Mouse (Mus musculus): ENCODE measurements at regions not wholly inside any gene's neighbourhood (a gene's known extent, or its start where the extent isn't known, plus 50 kb on each side); places are given as distances from the start of the nearest gene placed in this dataset.

GRCm38 (mm10) chr17:4296521-4297155, 600.6 kb upstream of the Nox3 start:
- DNase-seq (ENCODE audit: inconsistent age in 2 of 2, low spot score in 1 of 2) = peak; percentile 27 to 75

GRCm38 (mm10) chr17:4297156-4297535, 601.1 kb upstream of the Nox3 start:
- DNase-seq (ENCODE audit: inconsistent age in 2 of 2, low spot score in 1 of 2) = no peak

GRCm38 (mm10) chr17:4301142-4301853, 605.2 kb upstream of the Nox3 start:
- DNase-seq (ENCODE audit: inconsistent age in 2 of 2, low spot score in 1 of 2) = peak in 1 of 2 experiments; percentile 54

GRCm38 (mm10) chr17:4311785-4312379, 615.8 kb upstream of the Nox3 start:
- no peak for DNase-seq (ENCODE audit: inconsistent age in 2 of 2, low spot score in 1 of 2)

- DNase-seq (ENCODE audit: inconsistent age in 2 of 2, low spot score in 1 of 2) = no peak
Measured at GRCm38 (mm10) chr17:4319141-4319540, 623.1 kb upstream of the Nox3 start.

GRCm38 (mm10) chr17:4328810-4329209, 632.7 kb upstream of the Nox3 start:
- no peak for DNase-seq (ENCODE audit: inconsistent age in 2 of 2, low spot score in 1 of 2)

- DNase-seq (ENCODE audit: inconsistent age in 2 of 2, low spot score in 1 of 2) = no peak
Measured at GRCm38 (mm10) chr17:4331650-4332049, 635.6 kb upstream of the Nox3 start.

- DNase-seq (ENCODE audit: inconsistent age in 2 of 2, low spot score in 1 of 2) = no peak
Measured at GRCm38 (mm10) chr17:4333091-4333490, 637.0 kb upstream of the Nox3 start.

- peak in 1 of 2 experiments; percentile 57 for DNase-seq (ENCODE audit: inconsistent age in 2 of 2, low spot score in 1 of 2)
Measured at GRCm38 (mm10) chr17:4353018-4353417, 641.1 kb upstream of the Arid1b start.

- DNase-seq (ENCODE audit: inconsistent age in 2 of 2, low spot score in 1 of 2) = no peak
Measured at GRCm38 (mm10) chr17:4355506-4356218, 638.5 kb upstream of the Arid1b start.

- DNase-seq (ENCODE audit: inconsistent age in 2 of 2, low spot score in 1 of 2) = no peak
Measured at GRCm38 (mm10) chr17:4360413-4361320, 633.5 kb upstream of the Arid1b start.

GRCm38 (mm10) chr17:4365811-4366210, 628.3 kb upstream of the Arid1b start:
- DNase-seq (ENCODE audit: inconsistent age in 2 of 2, low spot score in 1 of 2) = no peak

- no peak for DNase-seq (ENCODE audit: inconsistent age in 2 of 2, low spot score in 1 of 2)
Measured at GRCm38 (mm10) chr17:4380449-4380848, 613.7 kb upstream of the Arid1b start.

GRCm38 (mm10) chr17:4380873-4381272, 613.3 kb upstream of the Arid1b start:
- no peak for DNase-seq (ENCODE audit: inconsistent age in 2 of 2, low spot score in 1 of 2)

GRCm38 (mm10) chr17:4381896-4382685, 612.0 kb upstream of the Arid1b start:
- DNase-seq (ENCODE audit: inconsistent age in 2 of 2, low spot score in 1 of 2) = no peak

GRCm38 (mm10) chr17:4382716-4383115, 611.4 kb upstream of the Arid1b start:
- no peak for DNase-seq (ENCODE audit: inconsistent age in 2 of 2, low spot score in 1 of 2)

- peak; percentile 44 to 87 for DNase-seq (ENCODE audit: inconsistent age in 2 of 2, low spot score in 1 of 2)
Measured at GRCm38 (mm10) chr17:4387616-4388015, 606.5 kb upstream of the Arid1b start.

GRCm38 (mm10) chr17:4390012-4390411, 604.1 kb upstream of the Arid1b start:
- DNase-seq (ENCODE audit: inconsistent age in 2 of 2, low spot score in 1 of 2) = no peak

GRCm38 (mm10) chr17:4390577-4390976, 603.6 kb upstream of the Arid1b start:
- no peak for DNase-seq (ENCODE audit: inconsistent age in 2 of 2, low spot score in 1 of 2)

GRCm38 (mm10) chr17:4391210-4391609, 602.9 kb upstream of the Arid1b start:
- no peak for DNase-seq (ENCODE audit: inconsistent age in 2 of 2, low spot score in 1 of 2)
